Mouse (Mus musculus): Measurements from ENCODE around the gene Ctnnbl1. TPM values are rescaled to one million over a fixed set of nuclear protein-coding genes. Genes with fewer than 3 reads are reported as not detected.

Ctnnbl1 gene
- polyA plus RNA-seq, 1 experiment from 2014 or later = 78.2 TPM

DNA sequence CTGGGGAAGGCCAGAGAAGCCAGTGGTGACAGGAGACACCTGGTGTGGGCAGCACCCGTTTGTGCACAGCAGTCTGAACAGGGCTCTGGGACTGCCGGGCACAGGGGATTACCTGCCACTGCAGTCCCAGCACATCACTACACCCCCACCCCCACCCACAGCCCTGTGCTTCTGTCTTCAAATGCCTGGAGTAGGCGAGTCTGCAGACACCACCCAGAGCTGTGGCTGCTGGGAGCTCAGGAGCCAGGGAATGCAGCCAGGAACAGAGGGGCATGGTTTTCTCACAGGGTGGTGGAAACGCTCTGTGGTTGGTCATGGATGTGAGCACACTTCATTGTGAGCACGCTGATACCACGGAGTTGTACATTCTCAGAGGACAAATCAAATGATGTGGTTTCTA is 154.0 kb downstream of the Ctnnbl1 start:
- Histone ChIP-seq H3K4me1 (replicated peaks; ENCODE audit: control insufficient read depth, insufficient read depth, low read length) (peaks cover 20% of the 10 kb centered on the region), H3K4me2 (ENCODE audit: low read length) (no peak overlapping the region), H3K27me3 (replicated peaks; ENCODE audit: control insufficient read depth, insufficient read depth, low read length) (no peaks in the 10 kb centered on the region), H3K27ac (ENCODE audit: low read length) (no peak overlapping the region), H3K4me3 (replicated peaks; ENCODE audit: low read length) (no peak overlapping the region), H3K36me3 (ENCODE audit: control insufficient read depth, insufficient read depth) (no peaks in the 10 kb centered on the region), H3K9me3 (ENCODE audit: control insufficient read depth, low read length) (no peaks in the 10 kb centered on the region), H3K9ac (replicated peaks; ENCODE audit: low read depth, low read length) (no peak overlapping the region)
- WGBS = 74% methylated on average over 6 of the region's 6 CpGs
- no peak for ATAC-seq

DNA sequence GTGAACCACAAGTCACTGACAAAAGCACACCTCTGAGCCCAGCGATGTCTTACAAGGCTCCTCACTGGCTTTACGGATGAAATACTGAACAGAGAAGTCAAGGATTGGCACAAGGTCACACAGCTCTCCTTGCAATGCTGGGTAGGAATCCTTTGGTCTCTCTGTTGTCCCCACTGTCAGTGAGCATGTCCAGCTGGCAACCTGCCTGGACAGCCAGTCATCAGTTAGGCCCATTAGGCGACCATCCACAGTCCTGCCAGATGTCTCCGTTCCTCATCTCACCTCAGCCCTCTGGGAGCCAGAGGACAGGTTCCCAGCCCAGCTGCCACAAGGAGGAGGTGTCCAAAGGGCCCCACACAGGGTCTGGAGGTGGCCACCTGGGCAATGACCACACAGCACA is 159.9 kb downstream of the Ctnnbl1 start:
- Histone ChIP-seq H3K9ac (replicated peaks; ENCODE audit: low read depth, low read length) (no peak overlapping the region), H3K36me3 (ENCODE audit: control insufficient read depth, insufficient read depth) (no peaks in the 10 kb centered on the region), H3K4me2 (ENCODE audit: low read length) (no peak overlapping the region), H3K27me3 (replicated peaks; ENCODE audit: control insufficient read depth, insufficient read depth, low read length) (0 out of 2 replicates have a peak, but pooled peaks cover 3% of the 10 kb centered on the region), H3K4me1 (replicated peaks; ENCODE audit: control insufficient read depth, insufficient read depth, low read length) (no peaks in the 10 kb centered on the region), H3K9me3 (ENCODE audit: control insufficient read depth, low read length) (no peaks in the 10 kb centered on the region), H3K4me3 (replicated peaks; ENCODE audit: low read length) (no peak overlapping the region), H3K27ac (ENCODE audit: low read length) (no peak overlapping the region)
- WGBS = 79% methylated on average over 4 of the region's 4 CpGs
- ATAC-seq = no peak

DNA sequence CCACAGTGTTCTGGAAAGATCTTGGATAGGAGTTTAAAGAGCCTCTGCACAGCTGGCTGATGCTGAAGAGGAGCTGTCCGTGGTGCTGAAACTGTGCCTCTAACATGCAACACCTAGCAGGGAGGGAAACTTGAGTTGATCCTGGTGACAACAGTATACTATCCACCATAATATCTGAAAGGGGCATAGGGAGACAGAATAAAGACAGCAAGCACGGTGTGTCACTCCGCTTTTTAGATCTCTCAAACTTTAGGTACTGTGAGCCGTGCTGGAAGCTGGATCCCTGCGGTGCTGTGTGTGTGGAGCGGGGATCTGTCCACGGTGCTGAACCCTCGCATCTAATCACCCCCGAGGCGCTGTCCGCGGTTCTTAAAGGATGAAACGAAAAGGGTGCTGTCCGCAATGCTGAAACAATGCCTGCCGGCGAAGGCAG is 176.0 kb downstream of the Ctnnbl1 start:
- Histone ChIP-seq H3K36me3 (ENCODE audit: control insufficient read depth, insufficient read depth) (no peaks in the 10 kb centered on the region), H3K27me3 (replicated peaks; ENCODE audit: control insufficient read depth, insufficient read depth, low read length) (peaks cover 35% of the 10 kb centered on the region), H3K4me2 (ENCODE audit: low read length) (peak overlapping the region; percentile 88), H3K4me1 (replicated peaks; ENCODE audit: control insufficient read depth, insufficient read depth, low read length) (peaks cover 25% of the 10 kb centered on the region), H3K9ac (replicated peaks; ENCODE audit: low read depth, low read length) (peak overlapping the region; percentile 37), H3K9me3 (ENCODE audit: control insufficient read depth, low read length) (no peaks in the 10 kb centered on the region), H3K4me3 (replicated peaks; ENCODE audit: low read length) (peak overlapping the region; percentile 26), H3K27ac (ENCODE audit: low read length) (no peak overlapping the region)
- ATAC-seq = no peak
- under 1% methylated on average over 16 of the region's 16 CpGs for WGBS

DNA sequence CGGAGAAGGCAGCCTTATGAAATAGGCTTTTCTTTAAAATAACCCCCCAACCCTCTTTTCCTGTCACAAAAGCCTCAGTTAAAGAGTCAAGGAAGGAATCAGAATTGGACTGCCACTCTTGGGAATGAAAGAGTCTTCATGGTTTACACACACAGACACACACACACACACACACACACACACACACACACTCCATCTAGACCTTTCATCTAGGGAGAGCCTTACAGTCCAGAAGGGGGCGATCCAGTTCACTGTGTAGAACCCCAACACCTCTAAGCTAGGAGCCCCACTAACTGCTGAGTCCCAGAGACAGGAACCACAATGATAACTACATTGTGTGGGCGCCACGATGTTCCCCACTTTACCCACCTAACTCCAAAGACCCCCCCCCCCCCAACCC is 176.5 kb downstream of the Ctnnbl1 start:
- peaks cover 28% of the 10 kb centered on the region for H3K4me1 ChIP-seq (replicated peaks; ENCODE audit: control insufficient read depth, insufficient read depth, low read length)
- peak overlapping the region; percentile 88 for H3K4me2 ChIP-seq (ENCODE audit: low read length)
- H3K9me3 ChIP-seq (ENCODE audit: control insufficient read depth, low read length) = no peaks in the 10 kb centered on the region
- H3K36me3 ChIP-seq (ENCODE audit: control insufficient read depth, insufficient read depth) = no peaks in the 10 kb centered on the region
- H3K27ac ChIP-seq (ENCODE audit: low read length) = no peak overlapping the region
- 0 out of 2 replicates have a peak, but pooled peaks have one; percentile 34 for ATAC-seq
- H3K4me3 ChIP-seq (replicated peaks; ENCODE audit: low read length) = peak overlapping the region; percentile 63
- peaks cover 35% of the 10 kb centered on the region for H3K27me3 ChIP-seq (replicated peaks; ENCODE audit: control insufficient read depth, insufficient read depth, low read length)
- 2% methylated on average over 4 of the region's 4 CpGs for WGBS
- peak overlapping the region; percentile 37 for H3K9ac ChIP-seq (replicated peaks; ENCODE audit: low read depth, low read length)

DNA sequence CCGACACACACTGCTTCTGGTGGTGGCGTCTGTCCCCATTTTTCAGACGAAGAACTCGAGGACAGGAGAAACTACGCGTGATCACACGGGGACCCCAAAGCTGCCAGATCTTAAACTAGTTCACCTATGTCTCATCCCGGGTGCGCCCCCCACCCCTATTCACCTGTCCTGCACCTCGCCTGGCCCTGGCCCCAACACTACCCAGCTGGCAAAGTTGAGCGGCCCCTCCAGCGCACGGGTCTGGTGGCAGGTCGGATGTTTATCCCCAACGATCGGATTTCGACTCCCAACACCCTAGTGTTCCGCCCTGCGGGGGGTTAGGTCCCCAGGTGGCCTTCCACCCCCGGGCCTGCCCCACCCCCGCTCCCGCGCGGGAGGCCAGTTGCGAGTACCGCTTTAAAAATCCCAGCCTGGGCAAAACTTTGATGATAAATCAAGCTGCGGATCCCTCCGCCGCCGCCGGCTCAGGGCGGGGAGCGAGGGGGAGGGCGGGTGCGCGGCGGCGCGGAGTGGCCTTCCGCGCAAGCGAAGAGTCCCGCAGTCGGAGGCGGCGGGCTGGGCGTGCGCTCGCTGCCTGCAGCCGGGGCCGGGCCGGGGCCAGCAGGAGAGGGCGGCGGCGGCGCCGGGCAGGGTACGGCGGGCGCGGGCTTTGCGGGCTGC is 177.0 kb downstream of the Ctnnbl1 start, which contains the start of gene Vstm2l:
Gene Vstm2l, plus strand, starts transcription at position 549 of the 660 bp plus-strand sequence.
- Histone ChIP-seq H3K36me3 (ENCODE audit: control insufficient read depth, insufficient read depth) (no peaks in the 10 kb centered on the region), H3K27me3 (replicated peaks; ENCODE audit: control insufficient read depth, insufficient read depth, low read length) (peaks cover 37% of the 10 kb centered on the region), H3K9me3 (ENCODE audit: control insufficient read depth, low read length) (no peaks in the 10 kb centered on the region), H3K27ac (ENCODE audit: low read length) (peak within 1 kb of the TSS; percentile 31), H3K9ac (replicated peaks; ENCODE audit: low read depth, low read length) (peak within 1 kb of the TSS; percentile 76), H3K4me2 (ENCODE audit: low read length) (peak within 1 kb of the TSS; percentile 88), H3K4me1 (replicated peaks; ENCODE audit: control insufficient read depth, insufficient read depth, low read length) (peaks cover 30% of the 10 kb centered on the region), H3K4me3 (replicated peaks; ENCODE audit: low read length) (peak within 1 kb of the TSS; percentile 63)
- WGBS = 2% methylated on average over 52 of the region's 62 CpGs
- peak; percentile 66; the same call in 1 of the 2 replicates for ATAC-seq

DNA sequence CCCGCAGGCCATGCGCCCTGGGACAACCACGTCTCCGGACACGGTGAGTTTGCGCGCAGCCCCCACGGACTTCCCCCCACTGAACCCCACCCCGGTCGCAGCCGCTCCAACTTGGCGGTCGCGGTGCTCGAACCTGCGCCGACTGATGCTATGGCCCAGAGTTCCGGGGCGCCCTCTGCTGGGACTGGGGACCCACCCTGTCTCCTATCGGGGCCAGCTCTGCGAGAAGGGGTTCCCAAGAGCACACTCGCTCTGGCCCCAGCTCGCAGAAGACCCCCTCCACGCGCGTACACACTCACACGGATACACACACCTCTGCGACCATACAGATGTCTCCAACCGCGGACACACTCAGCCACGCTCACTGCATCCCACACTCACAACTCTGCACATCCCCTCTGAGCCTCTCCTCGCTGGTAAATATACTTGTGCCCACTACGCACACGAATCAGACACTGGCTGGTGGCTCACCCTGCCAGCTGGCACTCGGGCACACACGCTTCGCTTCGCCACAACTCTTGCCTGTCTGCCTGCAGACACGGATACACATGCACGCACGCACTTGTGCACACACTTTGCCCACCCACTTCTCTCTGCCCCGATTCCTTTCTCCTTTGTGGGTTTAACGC is 177.8 kb downstream of the Ctnnbl1 start:
- 32% methylated on average over 43 of the region's 43 CpGs for WGBS
- Histone ChIP-seq H3K9ac (replicated peaks; ENCODE audit: low read depth, low read length) (peak overlapping the region; percentile 76), H3K36me3 (ENCODE audit: control insufficient read depth, insufficient read depth) (no peaks in the 10 kb centered on the region), H3K27ac (ENCODE audit: low read length) (peak overlapping the region; percentile 31), H3K9me3 (ENCODE audit: control insufficient read depth, low read length) (no peaks in the 10 kb centered on the region), H3K4me3 (replicated peaks; ENCODE audit: low read length) (peak overlapping the region; percentile 63), H3K4me1 (replicated peaks; ENCODE audit: control insufficient read depth, insufficient read depth, low read length) (peaks cover 30% of the 10 kb centered on the region), H3K4me2 (ENCODE audit: low read length) (peak overlapping the region; percentile 88), H3K27me3 (replicated peaks; ENCODE audit: control insufficient read depth, insufficient read depth, low read length) (peaks cover 37% of the 10 kb centered on the region)
- peak; percentile 36 for ATAC-seq

DNA sequence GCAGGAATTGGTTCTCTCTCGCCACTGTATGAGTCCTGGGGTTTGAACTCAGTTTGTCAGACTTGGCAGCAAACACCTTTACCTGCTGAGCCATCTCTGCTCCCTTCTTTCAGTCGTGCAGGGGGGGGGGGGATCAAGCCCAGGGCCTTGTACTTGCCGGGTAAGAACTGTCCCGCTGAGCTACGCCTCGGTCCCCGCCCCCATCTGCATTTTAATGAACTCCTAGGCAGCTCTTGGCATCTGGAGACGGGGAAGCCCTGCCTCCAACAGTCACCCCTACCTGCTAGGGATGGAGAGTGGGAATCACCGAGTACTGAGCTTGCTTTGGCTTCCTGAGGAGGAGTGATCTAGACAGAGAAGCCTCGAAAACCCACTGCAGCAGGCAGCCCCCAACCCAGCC is 181.3 kb downstream of the Ctnnbl1 start:
- no peak overlapping the region for H3K9ac ChIP-seq (replicated peaks; ENCODE audit: low read depth, low read length)
- no peak for ATAC-seq
- 3% methylated on average over 10 of the region's 10 CpGs for WGBS
- H3K27ac ChIP-seq (ENCODE audit: low read length) = no peak overlapping the region
- no peak overlapping the region for H3K4me2 ChIP-seq (ENCODE audit: low read length)
- H3K4me3 ChIP-seq (replicated peaks; ENCODE audit: low read length) = no peak overlapping the region
- no peaks in the 10 kb centered on the region for H3K36me3 ChIP-seq (ENCODE audit: control insufficient read depth, insufficient read depth)
- peaks cover 26% of the 10 kb centered on the region for H3K27me3 ChIP-seq (replicated peaks; ENCODE audit: control insufficient read depth, insufficient read depth, low read length)
- no peaks in the 10 kb centered on the region for H3K9me3 ChIP-seq (ENCODE audit: control insufficient read depth, low read length)
- peaks cover 33% of the 10 kb centered on the region for H3K4me1 ChIP-seq (replicated peaks; ENCODE audit: control insufficient read depth, insufficient read depth, low read length)

DNA sequence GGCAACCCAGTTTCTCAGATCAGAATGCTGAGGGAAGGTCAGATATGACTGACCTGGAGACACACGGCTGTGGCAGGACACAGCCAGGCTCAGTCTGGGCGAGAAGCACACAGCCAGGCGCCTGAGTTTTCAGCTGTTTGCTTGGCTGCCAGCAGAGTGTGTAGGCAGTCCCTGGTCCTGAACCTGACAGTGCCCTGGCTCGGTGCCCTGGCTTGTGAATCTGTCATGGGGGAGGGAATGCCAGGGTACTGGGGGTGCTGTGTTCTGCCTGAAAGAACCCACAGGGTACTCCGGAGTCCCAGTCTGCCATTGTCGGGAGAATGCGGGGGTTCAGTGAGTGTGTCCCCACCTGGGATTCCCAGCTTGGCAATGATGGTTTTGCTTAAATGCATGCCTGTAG is 184.3 kb downstream of the Ctnnbl1 start:
- H3K36me3 ChIP-seq (ENCODE audit: control insufficient read depth, insufficient read depth) = no peaks in the 10 kb centered on the region
- H3K9me3 ChIP-seq (ENCODE audit: control insufficient read depth, low read length) = no peaks in the 10 kb centered on the region
- H3K9ac ChIP-seq (replicated peaks; ENCODE audit: low read depth, low read length) = no peak overlapping the region
- peak; percentile 42; the same call in 1 of the 2 replicates for ATAC-seq
- H3K4me3 ChIP-seq (replicated peaks; ENCODE audit: low read length) = no peak overlapping the region
- no peak overlapping the region for H3K27ac ChIP-seq (ENCODE audit: low read length)
- H3K4me1 ChIP-seq (replicated peaks; ENCODE audit: control insufficient read depth, insufficient read depth, low read length) = peaks cover 18% of the 10 kb centered on the region
- H3K4me2 ChIP-seq (ENCODE audit: low read length) = no peak overlapping the region
- peaks cover 7% of the 10 kb centered on the region for H3K27me3 ChIP-seq (replicated peaks; ENCODE audit: control insufficient read depth, insufficient read depth, low read length)
- 53% methylated on average over 7 of the region's 7 CpGs for WGBS

DNA sequence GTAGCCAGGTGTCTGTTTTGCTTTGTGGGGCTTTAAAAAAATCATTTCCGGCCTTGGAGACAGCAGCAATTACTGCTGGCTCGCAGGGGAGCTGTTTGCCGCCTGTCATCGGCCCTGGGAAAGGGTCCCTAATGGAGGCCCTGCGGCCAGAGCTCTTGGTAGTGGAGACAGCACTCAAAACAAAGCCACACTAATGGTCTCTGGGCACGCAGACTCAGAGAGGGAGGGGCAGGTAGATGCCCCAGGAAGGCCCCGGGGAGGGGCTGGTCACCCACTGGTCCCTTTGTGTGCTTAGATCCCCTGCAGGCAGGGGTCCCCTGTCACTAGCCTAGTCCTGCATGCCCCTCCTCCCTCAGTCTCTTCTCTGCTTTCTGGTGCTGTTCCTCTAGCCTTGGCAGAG is 186.2 kb downstream of the Ctnnbl1 start:
- no peak overlapping the region for H3K4me2 ChIP-seq (ENCODE audit: low read length)
- peaks cover 2% of the 10 kb centered on the region for H3K27me3 ChIP-seq (replicated peaks; ENCODE audit: control insufficient read depth, insufficient read depth, low read length)
- no peak overlapping the region for H3K9ac ChIP-seq (replicated peaks; ENCODE audit: low read depth, low read length)
- no peaks in the 10 kb centered on the region for H3K36me3 ChIP-seq (ENCODE audit: control insufficient read depth, insufficient read depth)
- H3K4me3 ChIP-seq (replicated peaks; ENCODE audit: low read length) = no peak overlapping the region
- peaks cover 30% of the 10 kb centered on the region for H3K4me1 ChIP-seq (replicated peaks; ENCODE audit: control insufficient read depth, insufficient read depth, low read length)
- no peak overlapping the region for H3K27ac ChIP-seq (ENCODE audit: low read length)
- no peaks in the 10 kb centered on the region for H3K9me3 ChIP-seq (ENCODE audit: control insufficient read depth, low read length)
- WGBS = 3% methylated on average over 7 of the region's 7 CpGs
- ATAC-seq = no peak
